Mouse (Mus musculus): ENCODE data around the gene Atg10.
A peak's percentile ranks its signal among the peaks of the same experiment; 100 is the strongest.

Atg10 gene

GRCm38 (mm10) chr13:91221696-91222095, 2.1 kb downstream of the Atg10 start:
- Histone ChIP-seq H3K4me3 (replicated peaks; ENCODE audit: low read length) (no peak overlapping the region), H3K36me3 (ENCODE audit: insufficient read depth, low read length) (no peaks in the 10 kb centered on the region), H3K9me3 (ENCODE audit: low read length) (no peaks in the 10 kb centered on the region), H3K4me1 (replicated peaks; ENCODE audit: low read depth, low read length) (peaks cover 64% of the 10 kb centered on the region), H3K27me3 (ENCODE audit: insufficient read depth, low read length) (no peaks in the 10 kb centered on the region)
- TF ChIP-seq CTCF (conservative IDR thresholded peaks at IDR 0.05; ENCODE audit: low read length) (no peak), POU5F1 (IDR thresholded peaks at IDR 0.05; ENCODE audit: borderline replicate concordance, low read length) (no peak), NANOG (IDR thresholded peaks at IDR 0.05; ENCODE audit: borderline replicate concordance, low read length) (no peak)

GRCm38 (mm10) chr13:91217691-91218090, 6.1 kb downstream of the Atg10 start:
- Histone ChIP-seq H3K27me3 (ENCODE audit: insufficient read depth, low read length) (no peaks in the 10 kb centered on the region), H3K9me3 (ENCODE audit: low read length) (no peaks in the 10 kb centered on the region), H3K4me3 (replicated peaks; ENCODE audit: low read length) (peak overlapping the region; percentile 3; the same call in 1 of the 2 replicates), H3K36me3 (ENCODE audit: insufficient read depth, low read length) (no peaks in the 10 kb centered on the region), H3K4me1 (replicated peaks; ENCODE audit: low read depth, low read length) (peaks cover 37% of the 10 kb centered on the region)
- TF ChIP-seq CTCF (conservative IDR thresholded peaks at IDR 0.05; ENCODE audit: low read length) (no peak), NANOG (IDR thresholded peaks at IDR 0.05; ENCODE audit: borderline replicate concordance, low read length) (no peak), POU5F1 (IDR thresholded peaks at IDR 0.05; ENCODE audit: borderline replicate concordance, low read length) (no peak)

GRCm38 (mm10) chr13:91216656-91217205, 7.0 kb downstream of the Atg10 start:
- Histone ChIP-seq H3K4me1 (replicated peaks; ENCODE audit: low read depth, low read length) (peaks cover 31% of the 10 kb centered on the region), H3K9me3 (ENCODE audit: low read length) (no peaks in the 10 kb centered on the region), H3K27me3 (ENCODE audit: insufficient read depth, low read length) (no peaks in the 10 kb centered on the region), H3K36me3 (ENCODE audit: insufficient read depth, low read length) (no peaks in the 10 kb centered on the region), H3K4me3 (replicated peaks; ENCODE audit: low read length) (no peak overlapping the region)
- TF ChIP-seq POU5F1 (IDR thresholded peaks at IDR 0.05; ENCODE audit: borderline replicate concordance, low read length), result no peak
- no peak for TF ChIP-seq NANOG (IDR thresholded peaks at IDR 0.05; ENCODE audit: borderline replicate concordance, low read length)
- TF ChIP-seq CTCF (conservative IDR thresholded peaks at IDR 0.05; ENCODE audit: low read length), result no peak

- Histone ChIP-seq H3K9me3 (ENCODE audit: low read length) (no peaks in the 10 kb centered on the region), H3K27me3 (ENCODE audit: insufficient read depth, low read length) (no peaks in the 10 kb centered on the region), H3K4me1 (replicated peaks; ENCODE audit: low read depth, low read length) (peaks cover 38% of the 10 kb centered on the region), H3K36me3 (ENCODE audit: insufficient read depth, low read length) (no peaks in the 10 kb centered on the region), H3K4me3 (replicated peaks; ENCODE audit: low read length) (no peak overlapping the region)
- TF ChIP-seq POU5F1 (IDR thresholded peaks at IDR 0.05; ENCODE audit: borderline replicate concordance, low read length) (no peak), CTCF (conservative IDR thresholded peaks at IDR 0.05; ENCODE audit: low read length) (no peak), NANOG (IDR thresholded peaks at IDR 0.05; ENCODE audit: borderline replicate concordance, low read length) (no peak)
These were observed 10.8 kb downstream of the Atg10 start for GRCm38 (mm10) chr13:91212958-91213357.

- H3K9me3 ChIP-seq (ENCODE audit: low read length), result no peaks in the 10 kb centered on the region
- no peak for TF ChIP-seq CTCF (conservative IDR thresholded peaks at IDR 0.05; ENCODE audit: low read length)
- H3K4me1 ChIP-seq (replicated peaks; ENCODE audit: low read depth, low read length), result peaks cover 17% of the 10 kb centered on the region
- no peaks in the 10 kb centered on the region for H3K27me3 ChIP-seq (ENCODE audit: insufficient read depth, low read length)
- no peaks in the 10 kb centered on the region for H3K36me3 ChIP-seq (ENCODE audit: insufficient read depth, low read length)
- no peak overlapping the region for H3K4me3 ChIP-seq (replicated peaks; ENCODE audit: low read length)
These were observed 17.5 kb downstream of the Atg10 start for GRCm38 (mm10) chr13:91206237-91206636.

- TF ChIP-seq CTCF (conservative IDR thresholded peaks at IDR 0.05; ENCODE audit: low read length), result no peak
- no peak for TF ChIP-seq POU5F1 (IDR thresholded peaks at IDR 0.05; ENCODE audit: borderline replicate concordance, low read length)
- TF ChIP-seq NANOG (IDR thresholded peaks at IDR 0.05; ENCODE audit: borderline replicate concordance, low read length), result no peak
- H3K4me1 ChIP-seq (replicated peaks; ENCODE audit: low read depth, low read length), result no peaks in the 10 kb centered on the region
- H3K4me3 ChIP-seq (replicated peaks; ENCODE audit: low read length), result no peak overlapping the region
- no peaks in the 10 kb centered on the region for H3K27me3 ChIP-seq (ENCODE audit: insufficient read depth, low read length)
- peaks cover 6% of the 10 kb centered on the region; the same call in 1 of the 2 replicates for H3K9me3 ChIP-seq (ENCODE audit: low read length)
- no peaks in the 10 kb centered on the region for H3K36me3 ChIP-seq (ENCODE audit: insufficient read depth, low read length)
These were observed 21.2 kb downstream of the Atg10 start for GRCm38 (mm10) chr13:91202564-91202963.

GRCm38 (mm10) chr13:91187378-91188234, 36.2 kb downstream of the Atg10 start:
- TF ChIP-seq POU5F1 (IDR thresholded peaks at IDR 0.05; ENCODE audit: borderline replicate concordance, low read length) (no peak), NANOG (IDR thresholded peaks at IDR 0.05; ENCODE audit: borderline replicate concordance, low read length) (no peak)
- Histone ChIP-seq H3K4me3 (replicated peaks; ENCODE audit: low read length) (no peak overlapping the region), H3K27me3 (ENCODE audit: insufficient read depth, low read length) (no peaks in the 10 kb centered on the region), H3K36me3 (ENCODE audit: insufficient read depth, low read length) (no peaks in the 10 kb centered on the region), H3K9me3 (ENCODE audit: low read length) (no peaks in the 10 kb centered on the region), H3K4me1 (replicated peaks; ENCODE audit: low read depth, low read length) (no peaks in the 10 kb centered on the region)

GRCm38 (mm10) chr13:91185248-91185867, 38.4 kb downstream of the Atg10 start:
- Histone ChIP-seq H3K27me3 (ENCODE audit: insufficient read depth, low read length) (no peaks in the 10 kb centered on the region), H3K36me3 (ENCODE audit: insufficient read depth, low read length) (no peaks in the 10 kb centered on the region), H3K4me3 (replicated peaks; ENCODE audit: low read length) (no peak overlapping the region), H3K9me3 (ENCODE audit: low read length) (no peaks in the 10 kb centered on the region), H3K4me1 (replicated peaks; ENCODE audit: low read depth, low read length) (0 out of 2 replicates have a peak, but pooled peaks cover 3% of the 10 kb centered on the region)
- TF ChIP-seq POU5F1 (IDR thresholded peaks at IDR 0.05; ENCODE audit: borderline replicate concordance, low read length) (no peak), CTCF (conservative IDR thresholded peaks at IDR 0.05; ENCODE audit: low read length) (no peak), NANOG (IDR thresholded peaks at IDR 0.05; ENCODE audit: borderline replicate concordance, low read length) (no peak)

Data from E14TG2a.4 (cell line).